Mouse (Mus musculus) gastrocnemius, postnatal 10 days (tissue): Measurements from ENCODE around the gene Hist1h2an. TPM values are rescaled to one million over a fixed set of nuclear protein-coding genes. Genes with fewer than 3 reads are reported as not detected.
"Not testable (repeated sequence)": the region's sequence is repeated elsewhere in the genome, so short reads cannot be mapped to it uniquely, and the experiment has no call there.

Experiments
- DNase-seq: peaks from one replicate; pipeline ENCODE4 v3.0.0; 2021; ENCODE audit warnings: mixed read lengths
- long read RNA-seq, 2 experiments: library from polyadenylated mRNA; stranded (forward); transcript quantifications; one replicate each; pipeline ENCODE4 v2.0.0; 2021
- total RNA-seq, 2 experiments: library from RNA; stranded (reverse); gene quantifications; 2 replicates each; pipeline ENCODE4 v1.2.3; 2021

Hist1h2an gene
- 10 to 100 TPM; 37.8 to 38.8 TPM for total RNA-seq
- long read RNA-seq, experiment 1 = 0 reads
- long read RNA-seq, experiment 2 = 0 reads

GRCm38 (mm10) chr13:21786899-21787629, at the start of gene Hist1h2an, which contains the start of gene Hist1h2bp:
Gene Hist1h2an, minus strand, starts transcription at chr13:21787218.
Gene Hist1h2bp, plus strand, starts transcription at chr13:21787461.
- DNase-seq = peak; percentile 69

DNA sequence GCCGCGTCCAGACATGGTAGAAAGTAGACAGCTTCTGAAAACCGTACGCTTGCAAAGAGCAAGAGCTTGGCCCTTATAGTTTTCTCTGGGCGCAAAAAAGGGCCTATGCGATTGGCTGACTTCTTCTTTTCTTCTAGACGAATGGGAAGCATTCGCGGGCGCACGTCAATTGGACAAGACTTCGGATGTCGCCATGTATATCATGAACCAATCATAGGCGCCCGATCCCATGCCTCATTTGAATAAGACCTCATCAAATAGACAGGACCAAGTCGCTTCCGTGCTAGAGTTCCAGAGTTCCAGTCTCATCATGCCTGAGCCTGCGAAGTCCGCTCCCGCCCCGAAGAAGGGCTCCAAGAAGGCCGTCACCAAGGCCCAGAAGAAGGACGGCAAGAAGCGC, 46.4 kb upstream of the Hist1h2an start, which contains the start of the genes Hist1h2ap and Hist1h2br:
Gene Hist1h2ap (minus strand): TSS at position 47 of the 400 bp plus-strand sequence.
Gene Hist1h2br (plus strand): TSS at position 283 of the 400 bp plus-strand sequence.
- DNase-seq = not testable (repeated sequence)

GRCm38 (mm10) chr13:21831418-21832394, 44.7 kb upstream of the Hist1h2an start, which contains the start of gene Hist1h4n:
Gene Hist1h4n, minus strand, starts transcription at chr13:21832196.
- DNase-seq = not testable (repeated sequence)

DNA sequence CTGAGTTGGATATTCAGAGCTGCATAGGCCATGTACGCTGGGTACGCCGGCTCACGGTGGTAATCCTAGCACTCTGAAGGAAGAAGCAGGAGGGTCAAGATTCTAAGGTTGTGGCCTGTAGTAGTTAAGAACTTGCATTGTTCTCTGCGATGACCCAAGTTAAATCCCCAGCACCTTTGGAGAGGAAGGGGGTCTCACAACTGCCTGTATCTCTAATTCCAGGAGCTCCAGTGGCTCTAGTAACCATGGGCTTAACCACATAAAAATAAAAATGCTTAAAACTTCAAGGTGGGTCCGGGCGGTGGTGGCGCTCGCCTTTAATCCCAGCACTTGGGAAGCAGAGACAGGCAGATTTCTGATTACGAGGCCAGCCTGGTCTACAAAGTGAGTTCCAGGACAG, 43.3 kb upstream of the Hist1h2an start:
- no peak for DNase-seq

- no peak for DNase-seq
Measured at GRCm38 (mm10) chr13:21828511-21828910, 41.5 kb upstream of the Hist1h2an start.

- not testable (repeated sequence) for DNase-seq
Measured at GRCm38 (mm10) chr13:21820082-21820890, 33.3 kb upstream of the Hist1h2an start.

DNA sequence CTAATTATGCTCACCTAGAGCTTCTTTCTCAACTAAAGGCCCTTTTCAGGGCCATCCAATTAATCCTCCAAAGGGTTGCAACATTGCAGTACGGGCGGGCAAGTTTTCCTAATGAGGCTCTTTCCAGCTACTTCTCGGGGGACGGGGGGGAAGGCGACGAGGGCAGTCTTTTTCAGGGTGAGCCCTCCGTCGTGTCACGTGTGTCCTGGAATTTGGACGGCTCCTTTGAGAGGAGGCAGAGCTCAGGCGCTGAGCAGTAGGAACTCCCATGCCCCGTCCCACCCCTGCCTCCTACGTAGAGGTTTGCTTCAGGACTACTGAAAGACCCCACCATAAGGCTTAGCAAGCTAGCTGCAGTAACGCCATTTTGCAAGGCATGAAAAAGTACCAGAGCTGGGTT, 25.1 kb upstream of the Hist1h2an start:
- DNase-seq = not testable (repeated sequence)

DNA sequence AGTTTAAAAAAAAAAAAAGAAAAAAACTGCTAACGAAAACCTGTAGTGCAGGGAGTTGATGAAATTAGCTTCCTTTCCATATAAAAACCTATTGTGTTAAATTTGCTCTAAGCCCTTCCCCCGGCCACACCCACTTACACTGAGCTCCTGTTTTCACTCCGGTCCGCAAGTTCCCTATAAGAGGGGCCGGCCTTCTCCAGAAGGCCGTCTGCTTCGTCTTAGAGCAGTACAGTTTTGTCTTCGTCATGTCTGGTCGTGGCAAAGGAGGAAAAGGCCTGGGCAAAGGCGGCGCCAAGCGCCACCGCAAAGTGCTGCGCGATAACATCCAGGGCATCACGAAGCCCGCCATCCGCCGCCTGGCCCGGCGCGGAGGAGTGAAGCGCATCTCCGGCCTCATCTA, 24.5 kb upstream of the Hist1h2an start, which contains the start of gene Hist1h4m:
Gene Hist1h4m (plus strand): TSS at position 208 of the 400 bp plus-strand sequence.
- DNase-seq = not testable (repeated sequence)

DNA sequence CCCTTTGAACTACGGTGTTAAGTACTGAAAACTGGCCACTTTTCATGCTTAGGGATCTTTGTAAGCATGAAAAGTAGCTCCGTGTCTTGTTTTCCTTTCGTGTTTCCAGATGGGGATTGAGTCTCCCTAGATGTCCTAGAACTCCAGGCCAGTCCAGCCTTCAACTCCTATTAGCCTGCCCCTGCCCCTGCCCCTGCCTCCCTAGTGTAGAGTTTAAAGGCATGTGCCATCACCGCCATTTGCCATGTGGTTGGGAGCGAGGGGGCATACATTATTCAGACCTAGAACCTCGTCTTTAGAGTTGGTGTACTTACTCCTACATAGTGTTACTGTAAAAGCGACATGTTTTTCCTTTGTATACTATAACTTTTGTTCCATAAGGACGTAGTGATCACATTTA, 24.1 kb upstream of the Hist1h2an start:
- not testable (repeated sequence) for DNase-seq

GRCm38 (mm10) chr13:21810073-21810472, 23.1 kb upstream of the Hist1h2an start, which contains the start of the genes Hist1h2bq and Hist1h2ao:
Gene Hist1h2bq, minus strand, starts transcription at chr13:21810197.
Gene Hist1h2ao, plus strand, starts transcription at chr13:21810465.
- not testable (repeated sequence) for DNase-seq

DNA sequence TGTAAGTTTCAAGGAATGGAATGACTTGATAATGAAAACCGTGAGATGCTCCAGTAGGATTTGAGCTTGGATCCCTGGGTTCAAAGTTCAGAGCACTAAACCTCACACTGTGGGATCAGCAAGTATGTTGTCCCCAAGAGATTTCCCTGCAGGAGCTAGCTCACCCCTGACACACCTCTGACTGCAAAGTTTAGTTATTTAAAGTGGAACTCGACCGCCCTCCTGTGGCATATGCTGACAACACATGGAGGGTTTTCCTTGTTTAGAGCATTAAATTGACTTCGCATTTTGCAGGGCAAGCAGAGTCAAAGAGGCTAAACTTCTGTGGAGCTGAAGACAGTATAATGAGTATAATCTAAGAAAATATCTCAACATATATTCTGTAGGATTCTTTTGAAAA, 16.0 kb upstream of the Hist1h2an start:
- DNase-seq = not testable (repeated sequence)

DNA sequence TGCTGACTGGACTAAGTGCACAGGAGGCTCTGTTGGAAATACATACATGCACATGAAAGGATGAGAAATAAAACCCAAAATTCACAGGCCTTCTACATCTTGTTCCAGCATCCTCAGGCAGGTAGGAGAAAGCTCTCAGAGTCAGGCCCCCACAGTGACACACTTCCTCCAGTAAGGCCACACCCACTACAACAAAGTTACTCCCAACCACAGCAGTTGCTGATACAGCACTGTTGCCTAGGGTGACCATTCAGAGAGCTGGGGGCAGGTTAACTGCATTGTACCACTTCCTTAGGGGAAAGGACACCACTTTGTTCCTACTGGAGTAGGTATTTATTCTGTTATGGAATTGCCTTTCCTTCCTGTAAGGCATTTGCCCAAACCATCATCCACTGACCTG, 10.1 kb upstream of the Hist1h2an start:
- DNase-seq = not testable (repeated sequence)

DNA sequence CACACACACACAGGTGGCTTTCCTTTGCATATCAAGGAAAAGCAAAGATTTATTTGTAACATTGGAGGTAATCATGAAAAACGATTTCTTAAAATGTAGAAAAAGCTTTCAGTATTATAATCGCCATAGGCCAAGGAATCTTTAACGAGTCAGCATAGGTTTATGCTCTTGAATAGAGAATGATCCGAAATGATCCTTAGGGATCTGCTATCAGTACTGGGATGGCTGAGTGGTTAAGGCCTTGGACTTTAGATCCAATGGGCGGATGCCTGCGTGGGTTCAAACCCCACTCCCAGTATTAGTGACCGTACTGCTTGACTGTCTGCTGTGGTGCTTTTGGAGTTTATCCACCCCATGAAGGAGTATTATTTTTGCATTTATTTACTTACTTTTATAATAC, 8.6 kb upstream of the Hist1h2an start:
- DNase-seq = no peak

- no peak for DNase-seq
Measured at GRCm38 (mm10) chr13:21790601-21791283, 3.7 kb upstream of the Hist1h2an start.

GRCm38 (mm10) chr13:21789925-21790324, 2.9 kb upstream of the Hist1h2an start:
- no peak for DNase-seq

GRCm38 (mm10) chr13:21787760-21788593, 959 bp upstream of the Hist1h2an start:
- no peak for DNase-seq

DNA sequence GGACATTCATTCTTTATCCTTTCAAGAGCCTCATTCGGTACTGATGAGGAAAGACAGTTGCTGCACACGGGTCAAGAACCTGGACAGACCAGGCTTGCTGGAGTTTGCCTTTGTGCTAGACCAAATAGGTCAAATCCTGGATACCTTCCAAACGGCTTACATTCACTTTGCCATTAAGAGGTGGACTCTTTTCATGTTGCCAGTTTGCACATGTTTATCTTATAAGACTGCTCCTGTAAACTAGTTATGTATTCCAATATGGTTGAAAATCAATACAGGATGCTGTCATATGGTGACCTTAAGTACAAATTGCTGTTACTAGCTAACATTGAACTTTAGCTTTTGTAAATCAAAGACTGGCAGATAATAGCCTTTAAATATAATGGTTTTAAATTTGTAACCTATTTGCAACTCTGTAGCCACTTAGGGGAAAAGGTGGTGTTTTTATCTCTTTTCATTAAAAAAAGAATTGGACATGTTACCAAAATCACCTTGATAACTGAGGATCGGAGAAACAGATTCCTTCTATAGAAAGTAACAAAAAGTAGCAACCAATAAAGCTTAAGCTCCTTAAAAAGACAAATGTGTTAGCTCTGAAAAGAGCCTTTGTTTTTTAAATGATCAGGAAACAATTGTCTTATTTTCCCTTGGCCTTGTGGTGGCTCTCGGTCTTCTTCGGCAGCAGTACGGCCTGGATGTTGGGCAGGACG, 674 bp downstream of the Hist1h2an start:
- no peak for DNase-seq

DNA sequence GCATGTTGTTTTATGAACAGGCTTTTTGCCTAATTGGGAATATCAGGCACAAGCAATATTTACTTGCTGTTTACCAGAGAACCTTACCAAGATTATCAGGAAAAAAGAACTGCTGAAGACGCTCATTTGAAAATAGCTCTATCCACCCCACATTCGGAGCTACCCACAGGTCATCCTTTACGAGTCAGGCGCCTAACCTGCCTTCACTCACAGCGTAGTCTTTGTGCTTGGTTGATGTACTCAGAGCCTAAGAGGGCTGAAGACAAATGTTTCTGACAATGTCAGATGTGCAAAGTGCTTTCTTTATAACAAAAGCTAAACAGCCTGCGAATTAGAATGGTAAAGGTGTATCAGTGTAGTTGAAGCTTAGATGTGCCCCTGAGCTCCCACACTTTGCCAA, 2.7 kb downstream of the Hist1h2an start:
- no peak for DNase-seq

- no peak for DNase-seq
Measured at GRCm38 (mm10) chr13:21783734-21784161, 3.3 kb downstream of the Hist1h2an start.
